Mouse (Mus musculus) pancreas, adult 10 weeks (tissue): ENCODE data around the gene Cd200. TPM values are rescaled to one million over a fixed set of nuclear protein-coding genes. Genes with fewer than 3 reads are reported as not detected.

Experiments used
- polyA plus RNA-seq: library from polyadenylated mRNA; stranded (reverse); fragments of 350-450 nt; fragmentation: Illumina TruSeq; extraction: RNeasy Lipid Tissue Mini Kit (QIAGEN cat#74804); gene quantifications from one replicate; pipeline ENCODE4 v1.2.3, GENCODE M21; 2015; ENCODE audit warnings: low read depth, low replicate concordance; ENCODE audit not compliant: insufficient read depth

Gene Cd200
- 72.6 TPM for polyA plus RNA-seq

DNA sequence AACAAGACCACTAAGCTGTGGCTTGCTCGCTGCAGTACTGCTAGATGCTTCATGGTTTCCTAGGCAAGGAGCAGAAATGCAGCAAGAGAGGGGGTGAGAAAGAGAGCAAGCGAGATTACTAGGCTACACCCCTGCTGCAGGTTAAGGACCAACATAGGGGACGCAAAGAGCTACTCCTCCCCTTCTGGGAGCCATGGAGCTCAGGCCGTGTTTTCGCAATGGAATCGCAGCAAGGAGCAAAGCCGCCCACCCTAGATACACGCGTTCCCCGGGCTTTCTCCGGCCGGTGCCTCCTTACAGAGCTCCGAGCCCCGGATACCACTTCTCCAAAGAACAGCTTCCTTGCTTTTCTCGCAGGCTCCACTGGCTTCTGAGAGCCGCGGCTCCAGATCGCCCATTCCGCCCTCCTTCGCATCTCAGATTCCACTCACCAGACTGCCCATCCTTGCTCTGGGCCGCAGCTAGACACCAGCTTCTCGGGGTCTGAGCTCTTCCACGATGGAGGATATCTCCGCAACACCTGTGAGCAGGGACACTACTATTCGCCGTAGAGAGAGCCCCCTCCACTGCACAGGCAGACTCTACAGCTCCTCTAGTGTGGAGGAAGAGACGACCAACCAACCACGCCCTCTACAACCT is at the start of gene Cd200:
Cd200 (minus strand) TSS at position 629 of the 639 bp plus-strand sequence.

Other genes starting within 250 kb of the Cd200 start
- not detected for gene Btla, start 184.7 kb downstream of the Cd200 start, polyA plus RNA-seq
- 0.87 TPM for gene Gm609, start 83.9 kb upstream of the Cd200 start, polyA plus RNA-seq
- not detected for gene Gm17783, start 123.0 kb upstream of the Cd200 start, polyA plus RNA-seq
- not detected for gene Slc9c1, start 126.3 kb upstream of the Cd200 start, polyA plus RNA-seq
- not detected for gene Gcsam, start 201.3 kb upstream of the Cd200 start, polyA plus RNA-seq
- 0.39 TPM for gene BC016579, start 245.0 kb upstream of the Cd200 start, polyA plus RNA-seq